Mouse (Mus musculus) liver, postnatal 0 days (tissue): ENCODE measurements around the gene Hist2h3c1. TPM values are rescaled to one million over a fixed set of nuclear protein-coding genes. Genes with fewer than 3 reads are reported as not detected.
A peak's percentile ranks its signal among the peaks of the same experiment; 100 is the strongest.

Experiments
- ATAC-seq: fragments of 200-750 bp; cut with Nextera tagmentation; 2 replicates; pipeline ENCODE4 v1.8.0; 2017; ENCODE audit warnings: mild to moderate bottlenecking, moderate library complexity
- DNase-seq: peaks from one replicate; pipeline ENCODE4 v3.0.0-alpha.2; 2016
- H3K27ac ChIP-seq: fragments of 300-500 bp; sonication (generic); 2 replicates; pipeline ENCODE4 v1.5.1; 2014; ENCODE audit warnings: antibody characterized with exemption, moderate library complexity, mild to moderate bottlenecking, low read depth
- H3K27me3 ChIP-seq: fragments of 300-500 bp; sonication (generic); 2 replicates; pipeline ENCODE4 v1.6.1; 2014; ENCODE audit warnings: low read length, control low read depth, mixed read lengths; ENCODE audit not compliant: insufficient read depth
- H3K36me3 ChIP-seq: fragments of 300-500 bp; sonication (generic); replicated peaks from 2 replicates; pipeline ENCODE4 v1.6.1; 2014; ENCODE audit warnings: mild to moderate bottlenecking, control low read depth, low read length, moderate library complexity, mixed read lengths; ENCODE audit not compliant: insufficient read depth
- H3K4me1 ChIP-seq: fragments of 300-500 bp; sonication (generic); 2 replicates; pipeline ENCODE4 v1.6.1; 2014; ENCODE audit warnings: antibody characterized with exemption, mild to moderate bottlenecking, control low read depth; ENCODE audit not compliant: insufficient read depth
- H3K4me2 ChIP-seq: fragments of 300-500 bp; sonication (generic); 2 replicates; pipeline ENCODE4 v1.6.1; 2014; ENCODE audit warnings: low read depth, mild to moderate bottlenecking, low read length, moderate library complexity, mixed read lengths
- H3K4me3 ChIP-seq: fragments of 300-500 bp; sonication (generic); 2 replicates; pipeline ENCODE4 v1.5.1; 2014; ENCODE audit warnings: low read depth, low read length
- H3K9ac ChIP-seq: fragments of 300-500 bp; sonication (generic); replicated peaks from 2 replicates; pipeline ENCODE4 v1.6.1; 2014; ENCODE audit warnings: mild to moderate bottlenecking, moderate library complexity
- H3K9me3 ChIP-seq: fragments of 300-500 bp; sonication (generic); 2 replicates; pipeline ENCODE4 v1.6.1; 2016; ENCODE audit warnings: mild to moderate bottlenecking, control low read depth, low read length, mixed read lengths
- CTCF ChIP-seq: sonication (generic); IDR thresholded peaks from 2 replicates; pipeline ENCODE4 v1.5.1; 2016; ENCODE audit warnings: antibody characterized with exemption, low read depth
- EP300 ChIP-seq: IDR thresholded peaks from 2 replicates; pipeline ENCODE4 v1.6.1; 2016; ENCODE audit warnings: antibody characterized with exemption, low read depth, mild to moderate bottlenecking
- WGBS: fragments of 180-500 bp; shearing (Covaris S2); extraction: QIAGEN DNeasy Blood & Tissue Kit; methylation state at CpG from one replicate; pipeline ENCODE4 v1.1.7; 2014; ENCODE audit not compliant: insufficient replicate concordance; 5-methylcytosine and 5-hydroxymethylcytosine counted together
- microRNA-seq: library from miRNA; unstranded; fragments of <30 nt; microRNA quantifications from one replicate; pipeline ENCODE4, GENCODE M21; 2016
- polyA plus RNA-seq: library from polyadenylated mRNA; unstranded; fragments of >200 nt; fragmentation: Nextera tagmentation; extraction: Ambion mirVana; gene quantifications from 2 replicates; pipeline ENCODE4 v1.2.1, GENCODE M21; 2015

The Hist2h3c1 gene
- polyA plus RNA-seq, 1 experiment from 2014 or later, result 1.5 TPM

- DNase-seq, result no peak
- Histone ChIP-seq H3K9ac (0 out of 2 replicates have a peak overlapping the region, but pooled peaks have one; percentile 30), H3K27ac (no peak overlapping the region), H3K4me3 (0 out of 2 replicates have a peak overlapping the region, but pooled peaks have one; percentile 5), H3K4me1 (0 out of 2 replicates have a peak, but pooled peaks cover 2% of the 10 kb centered on the region), H3K36me3 (no peaks in the 10 kb centered on the region), H3K27me3 (no peaks in the 10 kb centered on the region), H3K9me3 (no peaks in the 10 kb centered on the region), H3K4me2 (no peak overlapping the region)
- TF ChIP-seq EP300 (no peak), CTCF (no peak)
- 65% methylated on average over 6 of the region's 6 CpGs for WGBS
- no peak for ATAC-seq
Measured at GRCm38 (mm10) chr3:96292641-96293040, 46.2 kb downstream of the Hist2h3c1 start.

- H3K27me3 ChIP-seq, result no peaks in the 10 kb centered on the region
- 36% methylated on average over 5 of the region's 5 CpGs for WGBS
- H3K4me1 ChIP-seq, result 0 out of 2 replicates have a peak, but pooled peaks cover 2% of the 10 kb centered on the region
- H3K27ac ChIP-seq, result peak overlapping the region; percentile 62
- no peaks in the 10 kb centered on the region for H3K9me3 ChIP-seq
- peak overlapping the region; percentile 13; the same call in 1 of the 2 replicates for H3K4me2 ChIP-seq
- no peak overlapping the region for H3K9ac ChIP-seq
- DNase-seq (no peak), ATAC-seq (0 out of 2 replicates have a peak, but pooled peaks have one; percentile 12)
- H3K4me3 ChIP-seq, result no peak overlapping the region
- no peaks in the 10 kb centered on the region for H3K36me3 ChIP-seq
- no peak for TF ChIP-seq CTCF
- TF ChIP-seq EP300, result no peak
Measured at GRCm38 (mm10) chr3:96293368-96293767, 46.9 kb downstream of the Hist2h3c1 start.

- H3K4me3 ChIP-seq, result 0 out of 2 replicates have a peak within 1 kb of the TSS, but pooled peaks have one; percentile 5
Measured at GRCm38 (mm10) chr3:96293787-96294186, 47.3 kb downstream of the Hist2h3c1 start, which contains the start of gene Fcgr1. Gene Fcgr1 (minus strand): TSS chr3:96293969.

More at GRCm38 (mm10) chr3:96293787-96294186, 47.3 kb downstream of the Hist2h3c1 start, which contains the start of gene Fcgr1:
- DNase-seq (no peak), ATAC-seq (peak; percentile 29; the same call in 1 of the 2 replicates)
- TF ChIP-seq CTCF (no peak), EP300 (no peak)
- 0 out of 2 replicates have a peak within 1 kb of the TSS, but pooled peaks have one; percentile 30 for H3K9ac ChIP-seq
- H3K27me3 ChIP-seq, result no peaks in the 10 kb centered on the region
- H3K4me2 ChIP-seq, result peak within 1 kb of the TSS; percentile 13; the same call in 1 of the 2 replicates
- H3K9me3 ChIP-seq, result no peaks in the 10 kb centered on the region
- WGBS, result 24% methylated on average over 4 of the region's 4 CpGs
- 0 out of 2 replicates have a peak, but pooled peaks cover 2% of the 10 kb centered on the region for H3K4me1 ChIP-seq
- H3K27ac ChIP-seq, result peak within 1 kb of the TSS; percentile 62
- H3K36me3 ChIP-seq, result no peaks in the 10 kb centered on the region

Small RNAs within 50 kb of the gene (microRNA-seq; reads per million reads assigned to microRNA genes)
- gene Gm44492 (not detected), gene Gm47311 (not detected), gene Gm47313 (not detected)

Other genes starting within 250 kb of the Hist2h3c1 start
- gene Vps45, start 188.2 kb upstream of the Hist2h3c1 start, polyA plus RNA-seq, result 11.3 and 12.5 TPM in 2 replicates
- 7.4 and 7.9 TPM in 2 replicates for gene Otud7b, start 142.2 kb upstream of the Hist2h3c1 start, polyA plus RNA-seq
- gene Mtmr11, start 84.7 kb upstream of the Hist2h3c1 start, polyA plus RNA-seq, result 2.7 and 3.0 TPM in 2 replicates
- gene Sf3b4, start 74.4 kb upstream of the Hist2h3c1 start, polyA plus RNA-seq, result 38.6 and 41.1 TPM in 2 replicates
- gene Sv2a, start 65.5 kb upstream of the Hist2h3c1 start, polyA plus RNA-seq, result 0.08 and 0.09 TPM in 2 replicates
- gene Bola1, start 27.0 kb upstream of the Hist2h3c1 start, polyA plus RNA-seq, result 49.2 and 49.3 TPM in 2 replicates
- 0.46 TPM in 1 of 2 replicates, not detected in the other for gene Hist2h2ab, start 26.8 kb upstream of the Hist2h3c1 start, polyA plus RNA-seq
- gene Hist2h2ac, start 25.8 kb upstream of the Hist2h3c1 start, polyA plus RNA-seq, result 9.4 and 13.8 TPM in 2 replicates
- 4.1 and 4.9 TPM in 2 replicates for gene Hist2h2be, start 25.6 kb upstream of the Hist2h3c1 start, polyA plus RNA-seq
- 5.0 and 8.1 TPM in 2 replicates for gene Hist2h3c2, start 7.6 kb upstream of the Hist2h3c1 start, polyA plus RNA-seq
- gene Hist2h2aa2, start 6.4 kb upstream of the Hist2h3c1 start, polyA plus RNA-seq, result 224 and 229 TPM in 2 replicates
- gene Hist2h2aa1, start 1.2 kb upstream of the Hist2h3c1 start, polyA plus RNA-seq, result 107 and 123 TPM in 2 replicates
- gene Hist2h4, start 16.6 kb downstream of the Hist2h3c1 start, polyA plus RNA-seq, result 40.3 and 56.7 TPM in 2 replicates
- 56.1 and 84.5 TPM in 2 replicates for gene Hist2h3b, start 22.0 kb downstream of the Hist2h3c1 start, polyA plus RNA-seq
- gene Hist2h2bb, start 23.1 kb downstream of the Hist2h3c1 start, polyA plus RNA-seq, result 9.4 and 11.0 TPM in 2 replicates
- 6.2 and 8.7 TPM in 2 replicates for gene Fcgr1, start 47.3 kb downstream of the Hist2h3c1 start, polyA plus RNA-seq
- gene BC107364, start 205.6 kb downstream of the Hist2h3c1 start, polyA plus RNA-seq, result not detected in 2 replicates